Mouse (Mus musculus) lung, embryonic 16.5 days (tissue): ENCODE results near the gene Scnn1a. TPM values are rescaled to one million over a fixed set of nuclear protein-coding genes. Genes with fewer than 3 reads are reported as not detected.
"Not testable (repeated sequence)": the region's sequence is repeated elsewhere in the genome, so short reads cannot be mapped to it uniquely, and the experiment has no call there.

ENCODE experiments used
- ATAC-seq: fragments of 200-750 bp; cut with Nextera tagmentation; 2 replicates; pipeline ENCODE4 v1.8.0; 2017; ENCODE audit warnings: low read depth, mild to moderate bottlenecking, moderate library complexity
- H3K27ac ChIP-seq: fragments of 300-500 bp; sonication (generic); 2 replicates; pipeline ENCODE4 v1.5.1; 2014; ENCODE audit warnings: mild to moderate bottlenecking, control low read depth, low read length
- H3K27me3 ChIP-seq: fragments of 300-500 bp; sonication (generic); 2 replicates; pipeline ENCODE4 v1.6.1; 2014; ENCODE audit warnings: low read depth, low read length, mixed read lengths; ENCODE audit not compliant: control insufficient read depth, insufficient read depth
- H3K36me3 ChIP-seq: fragments of 300-500 bp; sonication (generic); 2 replicates; pipeline ENCODE4 v1.6.1; 2014; ENCODE audit warnings: low read length; ENCODE audit not compliant: control insufficient read depth, insufficient read depth
- H3K4me1 ChIP-seq: fragments of 300-500 bp; sonication (generic); replicated peaks from 2 replicates; pipeline ENCODE4 v1.6.1; 2014; ENCODE audit warnings: low read length, mixed read lengths; ENCODE audit not compliant: control insufficient read depth, insufficient read depth
- H3K4me2 ChIP-seq: fragments of 300-500 bp; sonication (generic); 2 replicates; pipeline ENCODE4 v1.6.1; 2014; ENCODE audit warnings: low read depth, low read length, control low read depth
- H3K4me3 ChIP-seq: fragments of 300-500 bp; sonication (generic); 2 replicates; pipeline ENCODE4 v1.5.1; 2014; ENCODE audit warnings: mild to moderate bottlenecking, low read length, control low read depth
- H3K9ac ChIP-seq: fragments of 300-500 bp; sonication (generic); 2 replicates; pipeline ENCODE4 v1.6.1; 2014; ENCODE audit warnings: low read length, control low read depth
- H3K9me3 ChIP-seq: fragments of 300-500 bp; sonication (generic); 2 replicates; pipeline ENCODE4 v1.6.1; 2016; ENCODE audit warnings: low read length; ENCODE audit not compliant: control insufficient read depth
- WGBS: fragments of 180-500 bp; shearing (Covaris S2); extraction: QIAGEN DNeasy Blood & Tissue Kit; methylation state at CpG from one replicate; pipeline ENCODE4 v1.1.7; 2014; 5-methylcytosine and 5-hydroxymethylcytosine counted together
- polyA plus RNA-seq: library from polyadenylated mRNA; unstranded; fragments of >200 nt; fragmentation: Nextera tagmentation; extraction: Ambion mirVana; gene quantifications from 2 replicates; pipeline ENCODE4 v1.2.1, GENCODE M21; 2015

Gene Scnn1a
- 9.1 and 13.4 TPM in 2 replicates for polyA plus RNA-seq

DNA sequence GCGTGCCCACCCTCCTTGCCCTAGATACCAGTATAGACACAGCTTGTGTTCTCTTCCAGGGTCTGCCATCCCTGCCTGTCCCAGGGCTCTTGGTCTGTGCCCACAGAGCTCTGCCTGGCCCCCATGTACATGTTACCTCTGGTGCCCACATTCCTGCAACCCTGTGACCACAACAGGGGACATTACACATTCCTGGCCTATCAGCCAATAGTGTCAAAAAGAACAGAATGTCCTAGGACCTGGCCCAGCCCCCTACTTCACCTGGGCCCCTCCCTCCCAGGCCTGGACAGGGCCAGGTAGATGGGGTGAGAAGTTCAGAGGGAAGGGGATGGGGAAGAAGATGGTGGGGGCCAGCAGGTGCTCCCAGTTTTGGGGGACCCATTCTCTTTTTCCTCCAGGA is at the start of gene Scnn1a:
Scnn1a (plus strand) TSS at position 337 of the 400 bp plus-strand sequence.
- WGBS = 56% methylated on average over 1 of the region's 1 CpGs
- Histone ChIP-seq H3K9me3 (no peaks in the 10 kb centered on the region), H3K36me3 (no peaks in the 10 kb centered on the region), H3K27me3 (peaks cover 14% of the 10 kb centered on the region), H3K4me2 (peak within 1 kb of the TSS; percentile 32), H3K4me1 (peaks cover 26% of the 10 kb centered on the region), H3K27ac (peak within 1 kb of the TSS; percentile 51), H3K4me3 (peak within 1 kb of the TSS; percentile 26), H3K9ac (peak within 1 kb of the TSS; percentile 43)
- peak; percentile 60 for ATAC-seq

DNA sequence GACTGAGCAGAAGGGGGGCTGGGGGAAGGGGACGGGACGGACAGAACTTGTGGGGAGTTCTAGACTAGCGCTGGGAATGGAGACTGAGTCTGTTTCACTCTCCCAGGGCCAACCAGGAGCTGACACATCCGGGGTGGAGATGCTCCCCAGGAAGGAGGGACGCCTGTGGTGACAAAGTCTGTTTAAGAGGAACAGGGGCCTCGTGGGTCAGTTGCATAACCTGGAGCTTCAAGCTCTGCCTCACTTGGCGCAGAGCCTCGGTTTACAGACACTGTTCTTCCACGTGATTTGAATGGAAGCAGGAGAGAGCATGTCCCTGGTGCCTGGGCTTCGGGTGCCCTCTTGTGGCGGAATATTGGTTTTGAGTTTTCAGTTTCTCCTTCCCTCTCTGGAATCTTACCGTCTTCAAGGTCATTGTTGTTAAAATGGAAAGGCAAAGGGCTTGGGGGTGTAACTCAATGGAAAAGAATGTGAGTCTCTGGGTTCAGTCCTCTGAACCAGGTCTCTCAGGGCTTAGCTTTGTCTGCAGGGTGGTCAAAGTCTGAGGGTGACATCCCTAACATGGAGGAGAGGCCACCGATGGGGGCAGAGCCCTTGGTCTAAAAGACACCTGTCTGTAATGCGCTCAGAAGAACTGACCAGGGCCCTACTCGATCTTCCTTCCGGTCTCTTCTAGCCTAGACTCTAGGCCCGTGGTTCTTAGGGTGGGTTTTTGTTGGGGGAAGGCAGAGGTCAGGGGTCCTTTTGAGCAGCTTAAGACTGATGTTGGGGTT is 48.8 kb upstream of the Scnn1a start:
- peak; percentile 95 for ATAC-seq
- Histone ChIP-seq H3K4me3 (peak overlapping the region; percentile 32), H3K9ac (peak overlapping the region; percentile 55), H3K4me1 (peaks cover 6% of the 10 kb centered on the region; the same call in 1 of the 2 replicates), H3K4me2 (peak overlapping the region; percentile 58), H3K27ac (no peak overlapping the region; the same call in 1 of the 2 replicates), H3K36me3 (no peaks in the 10 kb centered on the region), H3K9me3 (no peaks in the 10 kb centered on the region), H3K27me3 (no peaks in the 10 kb centered on the region)
- 14% methylated on average over 17 of the region's 17 CpGs for WGBS

DNA sequence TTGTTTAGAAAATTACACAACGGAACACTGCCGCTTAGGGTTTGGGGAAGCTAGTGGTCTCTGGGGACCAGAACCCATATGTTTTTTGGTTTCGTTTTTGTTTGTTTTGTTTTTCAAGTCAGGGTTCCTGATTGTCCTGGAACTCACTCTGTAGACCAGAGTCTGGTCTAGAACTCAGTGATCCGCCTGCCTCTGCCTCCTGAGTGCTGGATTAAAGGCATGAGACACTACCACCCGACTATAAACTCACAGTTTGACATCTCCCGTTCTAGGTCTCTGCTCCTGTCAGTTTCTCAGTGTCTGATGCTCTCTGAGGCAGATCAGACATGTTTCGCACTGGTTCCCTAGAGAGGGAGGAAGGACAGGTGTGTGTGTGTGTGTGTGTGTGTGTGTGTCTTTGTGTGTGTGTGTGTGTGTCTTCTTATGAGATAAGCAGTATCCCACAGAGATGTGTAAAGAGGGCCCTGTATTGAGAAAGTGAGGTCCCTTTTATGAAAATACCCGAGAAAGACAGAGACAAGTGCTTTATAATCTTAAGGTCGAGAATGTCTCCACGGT is 48.2 kb upstream of the Scnn1a start:
- Histone ChIP-seq H3K36me3 (no peaks in the 10 kb centered on the region), H3K27me3 (no peaks in the 10 kb centered on the region), H3K4me1 (peaks cover 6% of the 10 kb centered on the region; the same call in 1 of the 2 replicates), H3K27ac (no peak overlapping the region), H3K9me3 (no peaks in the 10 kb centered on the region), H3K4me3 (no peak overlapping the region), H3K9ac (no peak overlapping the region), H3K4me2 (no peak overlapping the region)
- WGBS = 63% methylated on average over 10 of the region's 10 CpGs
- ATAC-seq = no peak

DNA sequence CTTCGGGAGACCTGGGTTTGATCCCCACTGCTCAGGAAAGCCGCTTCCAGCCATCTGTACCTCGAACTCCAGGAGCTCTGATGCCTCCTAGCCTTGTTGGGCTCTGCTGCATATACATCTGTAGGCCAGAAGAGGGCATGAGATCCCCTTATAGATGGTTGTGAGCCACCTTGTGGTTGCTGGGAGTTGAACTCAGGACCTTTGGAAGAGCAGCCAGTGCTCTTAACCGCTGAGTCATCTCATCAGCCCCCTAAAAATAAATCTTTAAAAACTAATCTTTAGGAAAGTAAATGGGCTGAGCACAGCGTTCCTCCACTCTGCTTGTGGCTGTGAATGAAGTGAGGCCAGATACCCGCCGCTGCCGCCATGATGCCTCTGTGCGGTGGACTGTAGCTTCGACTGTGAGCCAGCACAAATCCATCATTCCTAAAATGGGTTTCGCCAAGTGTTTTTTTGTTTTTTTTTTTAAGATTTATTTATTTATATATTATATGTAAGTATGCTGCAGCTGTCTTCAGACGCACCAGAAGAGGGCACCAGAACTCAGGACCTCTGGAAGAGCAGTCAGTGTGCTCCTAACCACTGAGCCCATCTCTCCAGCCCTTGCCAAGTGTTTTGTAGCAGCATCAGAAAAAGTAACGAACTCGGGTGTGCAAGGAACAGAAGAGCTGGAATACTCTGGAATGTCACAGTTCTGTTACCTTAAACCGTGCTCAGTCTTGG is 45.5 kb upstream of the Scnn1a start:
- Histone ChIP-seq H3K36me3 (no peaks in the 10 kb centered on the region), H3K4me3 (no peak overlapping the region), H3K9ac (no peak overlapping the region), H3K4me2 (no peak overlapping the region), H3K27me3 (no peaks in the 10 kb centered on the region), H3K27ac (no peak overlapping the region), H3K4me1 (peaks cover 6% of the 10 kb centered on the region; the same call in 1 of the 2 replicates), H3K9me3 (no peaks in the 10 kb centered on the region)
- ATAC-seq = no peak
- WGBS = 44% methylated on average over 15 of the region's 15 CpGs

DNA sequence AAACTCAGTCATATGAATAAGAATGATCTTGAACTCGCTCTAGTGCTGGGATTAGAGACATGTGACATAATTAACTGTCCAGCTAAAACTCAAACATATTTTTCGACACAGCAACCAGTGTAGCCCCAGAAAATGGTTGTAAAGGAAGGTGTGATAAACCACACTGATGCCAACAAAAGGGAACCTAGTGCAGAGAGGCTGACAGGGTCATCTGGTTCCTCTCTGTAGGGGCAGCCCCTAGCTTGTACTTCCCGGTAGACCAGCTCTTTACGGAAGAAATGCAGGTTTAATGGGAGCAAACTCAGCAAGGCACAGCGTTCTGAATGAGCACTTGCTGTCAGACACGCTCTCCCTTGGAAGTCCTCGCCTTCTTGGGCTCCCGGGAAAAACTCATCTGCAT is 40.7 kb upstream of the Scnn1a start:
- H3K27ac ChIP-seq = no peak overlapping the region
- 59% methylated on average over 8 of the region's 8 CpGs for WGBS

DNA sequence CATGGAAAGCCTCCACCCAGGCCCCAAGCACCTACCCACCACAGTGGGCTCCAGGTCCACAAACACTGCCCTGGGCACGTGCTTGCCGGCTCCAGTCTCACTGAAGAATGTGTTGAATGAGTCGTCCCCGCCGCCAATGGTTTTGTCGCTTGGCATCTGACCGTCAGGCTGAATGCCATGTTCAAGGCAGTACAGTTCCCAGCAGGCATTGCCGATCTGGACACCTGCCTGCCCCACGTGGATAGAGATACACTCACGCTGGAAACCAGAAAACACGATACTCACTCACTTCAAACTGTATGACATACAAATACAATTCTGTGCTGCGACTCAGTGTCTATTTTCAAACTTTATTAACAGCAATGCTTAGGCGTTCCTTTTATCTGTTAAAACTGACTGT is 37.7 kb upstream of the Scnn1a start:
- H3K4me1 ChIP-seq, H3K27ac ChIP-seq, H3K36me3 ChIP-seq, H3K9ac ChIP-seq, ATAC-seq, H3K9me3 ChIP-seq, H3K4me3 ChIP-seq, H3K4me2 ChIP-seq, H3K27me3 ChIP-seq: not testable (repeated sequence)
- WGBS = 88% methylated on average over 13 of the region's 13 CpGs

More for the DNA sequence above, 40.7 kb upstream of the Scnn1a start:
- Histone ChIP-seq H3K36me3 (no peaks in the 10 kb centered on the region), H3K4me1 (no peaks in the 10 kb centered on the region), H3K4me3 (no peak overlapping the region), H3K9me3 (0 out of 2 replicates have a peak, but pooled peaks cover under 1% of the 10 kb centered on the region), H3K9ac (no peak overlapping the region), H3K27me3 (no peaks in the 10 kb centered on the region), H3K4me2 (no peak overlapping the region)
- ATAC-seq = no peak

DNA sequence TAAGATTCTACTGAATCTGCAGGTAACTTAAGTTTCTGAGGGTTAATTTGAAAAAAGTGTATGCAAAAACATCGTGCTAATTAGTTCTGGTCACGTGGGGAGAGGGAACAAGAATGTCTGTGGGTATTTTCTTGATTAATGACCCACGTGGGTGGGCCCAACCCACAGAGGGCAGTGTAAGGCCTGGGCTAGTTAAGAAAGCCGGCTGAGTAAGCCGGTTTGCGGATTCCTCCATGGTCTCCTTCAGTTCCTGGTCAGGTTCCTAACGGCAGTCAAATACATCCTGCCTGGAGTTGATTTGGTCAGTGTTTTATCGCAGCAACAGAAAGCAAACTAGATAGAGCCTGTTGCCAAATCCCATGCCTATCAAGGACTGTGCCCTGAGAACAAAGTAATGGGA is 36.2 kb upstream of the Scnn1a start:
- H3K9ac ChIP-seq = no peak overlapping the region
- ATAC-seq = no peak
- no peak overlapping the region for H3K4me2 ChIP-seq
- H3K27me3 ChIP-seq = no peaks in the 10 kb centered on the region
- H3K36me3 ChIP-seq = no peaks in the 10 kb centered on the region
- 0 out of 2 replicates have a peak, but pooled peaks cover 2% of the 10 kb centered on the region for H3K4me1 ChIP-seq
- H3K9me3 ChIP-seq = 0 out of 2 replicates have a peak, but pooled peaks cover 5% of the 10 kb centered on the region
- WGBS = 23% methylated on average over 8 of the region's 8 CpGs
- H3K27ac ChIP-seq = no peak overlapping the region
- H3K4me3 ChIP-seq = no peak overlapping the region

DNA sequence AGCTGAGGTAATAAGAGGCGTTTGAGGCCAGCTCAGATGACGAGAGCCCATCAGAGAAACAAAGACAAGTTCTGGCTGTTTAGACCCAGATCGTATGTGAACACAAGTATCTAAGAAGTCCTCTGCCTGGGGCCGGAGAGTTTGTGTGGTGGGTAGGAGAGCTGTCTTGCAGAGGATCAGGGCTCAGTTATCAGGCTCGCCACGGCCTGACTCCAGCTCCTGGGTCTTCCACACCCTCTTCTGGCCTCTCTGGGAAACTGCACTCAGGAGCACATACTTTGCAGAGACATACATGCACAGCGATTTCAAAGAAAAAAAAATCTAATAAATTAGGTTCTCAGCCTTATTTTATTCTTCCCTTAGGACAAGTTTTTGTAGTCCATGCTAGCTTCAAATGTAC is 35.7 kb upstream of the Scnn1a start:
- WGBS = 84% methylated on average over 7 of the region's 7 CpGs
- Histone ChIP-seq H3K27ac (no peak overlapping the region), H3K9ac (no peak overlapping the region)

DNA sequence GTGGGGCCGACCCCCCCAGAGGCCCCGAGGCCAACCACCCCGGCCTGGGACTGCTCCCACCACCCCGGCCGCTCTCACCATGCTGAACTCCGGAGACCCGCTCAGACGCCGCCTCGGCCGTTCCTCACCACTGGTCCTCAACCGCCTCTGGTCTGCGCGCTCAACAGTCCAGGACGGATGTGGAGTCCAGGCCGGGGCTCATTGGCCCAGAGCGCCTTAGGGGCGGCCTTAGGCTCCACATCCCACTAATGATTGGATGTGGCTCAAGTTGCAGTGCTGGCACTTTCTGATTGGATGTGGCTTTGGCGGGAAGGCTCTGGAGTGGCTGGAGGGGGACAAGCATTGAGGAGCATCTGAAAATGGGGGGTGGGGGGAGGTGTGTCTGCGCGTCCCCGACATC is 34.6 kb upstream of the Scnn1a start, which contains the start of gene Tuba3a:
Tuba3a (minus strand) TSS at position 153 of the 400 bp plus-strand sequence.
- 94% methylated on average over 22 of the region's 22 CpGs for WGBS
- H3K36me3 ChIP-seq = no peaks in the 10 kb centered on the region
- no peak within 1 kb of the TSS for H3K27ac ChIP-seq
- H3K4me1 ChIP-seq = 0 out of 2 replicates have a peak, but pooled peaks cover 2% of the 10 kb centered on the region
- ATAC-seq = no peak
- H3K4me2 ChIP-seq = no peak within 1 kb of the TSS
- no peak within 1 kb of the TSS for H3K9ac ChIP-seq
- H3K4me3 ChIP-seq = no peak within 1 kb of the TSS
- H3K27me3 ChIP-seq = no peaks in the 10 kb centered on the region; the same call in 1 of the 2 replicates
- 0 out of 2 replicates have a peak, but pooled peaks cover 5% of the 10 kb centered on the region for H3K9me3 ChIP-seq

More for the DNA sequence above, 35.7 kb upstream of the Scnn1a start:
- H3K4me2 ChIP-seq = no peak overlapping the region
- H3K4me1 ChIP-seq = 0 out of 2 replicates have a peak, but pooled peaks cover 2% of the 10 kb centered on the region
- H3K36me3 ChIP-seq = no peaks in the 10 kb centered on the region
- no peak overlapping the region for H3K4me3 ChIP-seq
- no peak for ATAC-seq
- H3K27me3 ChIP-seq = no peaks in the 10 kb centered on the region
- H3K9me3 ChIP-seq = 0 out of 2 replicates have a peak, but pooled peaks cover 5% of the 10 kb centered on the region
